Mouse (Mus musculus): ENCODE results near the gene Plxnb2. TPM values are rescaled to one million over a fixed set of nuclear protein-coding genes. Genes with fewer than 3 reads are reported as not detected.

Plxnb2 gene
- polyA plus RNA-seq, 1 experiment, result 206 TPM

DNA sequence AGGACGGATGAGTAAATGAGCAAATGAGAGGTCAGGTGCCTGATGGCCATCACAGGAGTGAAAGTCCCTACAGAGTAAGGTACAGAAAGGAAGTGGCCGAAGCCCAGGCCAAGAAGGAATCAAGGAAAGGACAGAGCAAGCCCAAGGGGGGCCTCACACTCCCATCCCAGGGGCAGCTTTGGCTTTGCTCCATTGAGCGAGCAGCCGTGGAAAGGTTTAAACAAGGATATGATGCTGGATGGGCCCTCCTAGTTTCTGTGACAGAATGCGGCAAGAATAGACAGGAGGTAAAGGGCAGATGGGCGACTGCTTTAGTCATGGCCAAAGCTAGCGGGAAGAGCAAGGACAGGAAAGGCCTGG, 42.6 kb downstream of the Plxnb2 start:
- Histone ChIP-seq H3ac (ENCODE audit: control insufficient read depth, insufficient read length, low read depth) (no peak overlapping the region), H3K79me3 (ENCODE audit: low read depth) (peaks cover 2% of the 10 kb centered on the region), H3K4me3 (ENCODE audit: insufficient read depth, poor library complexity, severe bottlenecking) (no peak overlapping the region), H3K27me3 (ENCODE audit: control insufficient read depth, insufficient read depth, insufficient read length) (no peaks in the 10 kb centered on the region), H3K36me3 (ENCODE audit: control insufficient read depth, insufficient read depth) (peaks cover 5% of the 10 kb centered on the region), H3K79me2 (ENCODE audit: control insufficient read depth, insufficient read depth) (peaks cover 7% of the 10 kb centered on the region)
- TF ChIP-seq MAX (IDR thresholded peaks at IDR 0.05), result no peak
- TF ChIP-seq MYOG (IDR thresholded peaks at IDR 0.05; ENCODE audit: control insufficient read depth, extremely low read depth, insufficient read length), result no peak
- no peak for TF ChIP-seq USF1 (IDR thresholded peaks at IDR 0.05; ENCODE audit: low read depth)
- TF ChIP-seq FOSL1 (IDR thresholded peaks at IDR 0.05; ENCODE audit: insufficient read depth, low read length, poor library complexity, severe bottlenecking), result no peak
- no peak for TF ChIP-seq CTCF (IDR thresholded peaks at IDR 0.05; ENCODE audit: control insufficient read depth, insufficient read depth, insufficient read length)
- no peak for TF ChIP-seq CEBPB (IDR thresholded peaks at IDR 0.05; ENCODE audit: low read depth)
- TF ChIP-seq MYOD1 (IDR thresholded peaks at IDR 0.05; ENCODE audit: control insufficient read depth, insufficient read length, low read depth), result no peak

- no peaks in the 10 kb centered on the region for H3K27me3 ChIP-seq (ENCODE audit: control insufficient read depth, insufficient read depth, insufficient read length)
- H3K4me3 ChIP-seq (ENCODE audit: insufficient read depth, poor library complexity, severe bottlenecking), result no peak overlapping the region
- H3K79me2 ChIP-seq (ENCODE audit: control insufficient read depth, insufficient read depth), result peaks cover 7% of the 10 kb centered on the region
- peaks cover 6% of the 10 kb centered on the region for H3K36me3 ChIP-seq (ENCODE audit: control insufficient read depth, insufficient read depth)
- TF ChIP-seq CTCF (IDR thresholded peaks at IDR 0.05; ENCODE audit: control insufficient read depth, insufficient read depth, insufficient read length) (no peak), MYOD1 (IDR thresholded peaks at IDR 0.05; ENCODE audit: control insufficient read depth, insufficient read length, low read depth) (no peak), USF1 (IDR thresholded peaks at IDR 0.05; ENCODE audit: low read depth) (no peak), MAX (IDR thresholded peaks at IDR 0.05) (no peak), MYOG (IDR thresholded peaks at IDR 0.05; ENCODE audit: control insufficient read depth, extremely low read depth, insufficient read length) (no peak), CEBPB (IDR thresholded peaks at IDR 0.05; ENCODE audit: low read depth) (no peak), FOSL1 (IDR thresholded peaks at IDR 0.05; ENCODE audit: insufficient read depth, low read length, poor library complexity, severe bottlenecking) (no peak)
- peaks cover 2% of the 10 kb centered on the region for H3K79me3 ChIP-seq (ENCODE audit: low read depth)
- H3ac ChIP-seq (ENCODE audit: control insufficient read depth, insufficient read length, low read depth), result no peak overlapping the region
Observed at GRCm38 (mm10) chr15:89137378-89138045, 43.1 kb downstream of the Plxnb2 start.

- H3ac ChIP-seq (ENCODE audit: control insufficient read depth, insufficient read length, low read depth), result no peak overlapping the region
- H3K4me3 ChIP-seq (ENCODE audit: insufficient read depth, poor library complexity, severe bottlenecking), result no peak overlapping the region
- H3K36me3 ChIP-seq (ENCODE audit: control insufficient read depth, insufficient read depth), result peaks cover 15% of the 10 kb centered on the region
- no peaks in the 10 kb centered on the region for H3K27me3 ChIP-seq (ENCODE audit: control insufficient read depth, insufficient read depth, insufficient read length)
- no peak for TF ChIP-seq CEBPB (IDR thresholded peaks at IDR 0.05; ENCODE audit: low read depth)
- no peak for TF ChIP-seq FOSL1 (IDR thresholded peaks at IDR 0.05; ENCODE audit: insufficient read depth, low read length, poor library complexity, severe bottlenecking)
- H3K79me2 ChIP-seq (ENCODE audit: control insufficient read depth, insufficient read depth), result peaks cover 7% of the 10 kb centered on the region
- H3K79me3 ChIP-seq (ENCODE audit: low read depth), result peaks cover 2% of the 10 kb centered on the region
Observed at GRCm38 (mm10) chr15:89136461-89137155, 44.0 kb downstream of the Plxnb2 start.

DNA sequence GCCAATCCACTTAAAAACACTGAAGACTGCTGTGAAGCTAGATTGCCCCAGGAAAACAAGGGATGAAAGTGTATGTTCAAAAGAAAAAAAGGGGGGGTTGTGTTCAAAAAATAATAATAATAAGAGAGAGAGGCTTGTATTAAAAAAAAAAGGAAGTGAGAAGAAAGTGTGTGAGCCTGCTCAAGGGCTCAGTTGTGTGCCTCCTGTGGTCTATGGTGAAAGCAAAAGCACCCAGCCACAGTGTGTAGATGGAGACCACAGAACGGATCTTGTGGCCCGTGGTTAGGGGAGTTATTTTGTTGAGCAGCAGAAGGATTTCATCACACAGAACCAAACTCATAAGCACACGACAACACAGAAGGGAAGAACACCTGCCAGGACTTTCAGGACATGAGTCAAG, 49.3 kb downstream of the Plxnb2 start:
- H3K27me3 ChIP-seq (ENCODE audit: control insufficient read depth, insufficient read depth, insufficient read length), result no peaks in the 10 kb centered on the region
- H3K36me3 ChIP-seq (ENCODE audit: control insufficient read depth, insufficient read depth), result peaks cover 29% of the 10 kb centered on the region
- no peak for TF ChIP-seq CEBPB (IDR thresholded peaks at IDR 0.05; ENCODE audit: low read depth)
- no peaks in the 10 kb centered on the region for H3K79me3 ChIP-seq (ENCODE audit: low read depth)
- no peak overlapping the region for H3ac ChIP-seq (ENCODE audit: control insufficient read depth, insufficient read length, low read depth)
- H3K79me2 ChIP-seq (ENCODE audit: control insufficient read depth, insufficient read depth), result peaks cover 16% of the 10 kb centered on the region
- no peak overlapping the region for H3K4me3 ChIP-seq (ENCODE audit: insufficient read depth, poor library complexity, severe bottlenecking)

DNA sequence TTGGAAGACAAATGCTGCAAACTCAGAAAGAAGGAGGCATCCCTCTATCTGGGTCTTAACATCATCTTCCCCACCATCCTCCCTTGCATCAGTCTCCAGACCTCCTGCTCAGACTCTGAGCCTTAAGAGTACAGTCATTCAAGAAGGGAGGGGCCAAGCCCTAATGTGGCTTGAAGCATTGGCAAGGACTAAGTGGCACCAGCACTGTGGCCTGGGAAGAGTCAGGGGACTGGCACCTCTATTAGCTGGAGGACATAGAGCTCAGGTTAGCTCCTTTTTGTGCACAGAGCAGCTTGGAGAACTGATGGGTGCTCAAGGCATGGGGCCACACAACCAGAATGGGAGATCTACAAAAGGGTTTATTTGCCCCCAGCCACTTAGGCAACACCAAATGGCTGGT, 50.3 kb downstream of the Plxnb2 start:
- Histone ChIP-seq H3K27me3 (ENCODE audit: control insufficient read depth, insufficient read depth, insufficient read length) (no peaks in the 10 kb centered on the region), H3ac (ENCODE audit: control insufficient read depth, insufficient read length, low read depth) (no peak overlapping the region), H3K79me2 (ENCODE audit: control insufficient read depth, insufficient read depth) (peaks cover 16% of the 10 kb centered on the region), H3K79me3 (ENCODE audit: low read depth) (no peaks in the 10 kb centered on the region), H3K36me3 (ENCODE audit: control insufficient read depth, insufficient read depth) (peaks cover 35% of the 10 kb centered on the region), H3K4me3 (ENCODE audit: insufficient read depth, poor library complexity, severe bottlenecking) (no peak overlapping the region)
- TF ChIP-seq USF1 (IDR thresholded peaks at IDR 0.05; ENCODE audit: low read depth), result no peak
- TF ChIP-seq MYOG (IDR thresholded peaks at IDR 0.05; ENCODE audit: control insufficient read depth, extremely low read depth, insufficient read length), result no peak
- no peak for TF ChIP-seq CEBPB (IDR thresholded peaks at IDR 0.05; ENCODE audit: low read depth)
- no peak for TF ChIP-seq MAX (IDR thresholded peaks at IDR 0.05)
- TF ChIP-seq MYOD1 (IDR thresholded peaks at IDR 0.05; ENCODE audit: control insufficient read depth, insufficient read length, low read depth), result no peak
- no peak for TF ChIP-seq CTCF (IDR thresholded peaks at IDR 0.05; ENCODE audit: control insufficient read depth, insufficient read depth, insufficient read length)
